Mouse (Mus musculus): ENCODE results near the gene Col4a2.
"Not testable (repeated sequence)": the region's sequence is repeated elsewhere in the genome, so short reads cannot be mapped to it uniquely, and the experiment has no call there.

The Col4a2 gene

DNA sequence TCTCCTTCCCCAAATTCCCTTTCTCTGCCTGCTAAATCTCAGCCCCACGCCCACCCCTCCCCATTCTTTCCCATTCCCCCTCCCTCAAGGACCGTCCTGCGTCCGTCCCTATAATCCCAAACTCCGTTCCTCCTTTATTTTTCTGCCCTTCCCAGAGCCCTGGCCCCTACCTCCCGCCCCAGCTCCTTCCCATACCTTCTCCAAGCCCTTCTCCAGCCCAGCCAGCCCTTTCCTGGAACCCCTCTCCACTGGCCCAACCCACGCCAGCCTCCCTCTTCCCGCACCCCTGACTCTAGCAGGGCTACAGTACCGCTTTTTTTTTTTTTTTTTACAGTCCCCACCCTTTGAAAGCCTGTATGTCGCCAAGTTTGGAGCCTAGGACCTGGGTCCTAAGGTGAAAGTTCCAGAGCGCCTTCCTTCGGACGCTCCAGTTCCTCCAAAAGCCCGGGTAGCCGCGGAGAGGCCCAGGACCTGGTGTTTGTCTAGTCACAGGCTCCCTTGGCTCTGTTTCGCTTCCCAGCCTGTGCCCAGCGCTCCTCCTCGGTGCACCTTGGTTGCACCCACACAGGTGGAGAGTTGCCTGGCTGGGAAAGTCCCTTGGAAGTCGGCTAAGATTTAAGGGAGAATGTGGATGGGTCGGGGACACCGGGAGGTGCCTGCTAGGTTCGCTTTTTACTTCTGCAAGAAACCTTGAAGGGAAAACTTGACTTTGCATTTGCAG lies 166.4 kb downstream of the Col4a2 start:
- no peak for DNase-seq (ENCODE audit: extremely low spot score, low read depth, low spot score)

GRCm38 (mm10) chr8:11479591-11479990 lies 167.0 kb downstream of the Col4a2 start:
- no peak for DNase-seq (ENCODE audit: extremely low spot score, low read depth, low spot score)

- no peak for DNase-seq (ENCODE audit: extremely low spot score, low read depth, low spot score)
Observed at GRCm38 (mm10) chr8:11481876-11482275, 169.3 kb downstream of the Col4a2 start.

- DNase-seq (ENCODE audit: extremely low spot score, low read depth, low spot score), result no peak
Observed at GRCm38 (mm10) chr8:11482537-11482936, 169.9 kb downstream of the Col4a2 start.

DNA sequence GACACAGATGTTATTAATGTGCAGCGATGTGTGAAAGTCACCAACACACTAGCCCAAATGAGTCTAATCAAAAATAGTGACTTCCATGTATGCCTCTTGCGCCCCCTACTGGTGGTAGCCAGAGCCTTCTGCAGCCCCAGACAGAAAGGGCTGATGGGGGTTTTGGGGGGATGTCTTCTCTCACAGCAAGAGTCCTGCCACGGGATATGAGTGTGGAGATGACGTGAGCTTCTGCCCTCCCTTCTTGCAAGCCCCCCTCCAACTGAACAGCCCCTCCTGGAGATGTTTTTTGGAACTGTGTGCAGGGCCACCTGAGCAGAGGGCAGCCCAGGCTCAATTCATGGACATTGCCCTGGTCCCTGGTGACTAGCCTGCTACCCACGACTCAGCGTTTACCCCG lies 173.5 kb downstream of the Col4a2 start:
- peak; percentile 47 for DNase-seq (ENCODE audit: extremely low spot score, low read depth, low spot score)

DNA sequence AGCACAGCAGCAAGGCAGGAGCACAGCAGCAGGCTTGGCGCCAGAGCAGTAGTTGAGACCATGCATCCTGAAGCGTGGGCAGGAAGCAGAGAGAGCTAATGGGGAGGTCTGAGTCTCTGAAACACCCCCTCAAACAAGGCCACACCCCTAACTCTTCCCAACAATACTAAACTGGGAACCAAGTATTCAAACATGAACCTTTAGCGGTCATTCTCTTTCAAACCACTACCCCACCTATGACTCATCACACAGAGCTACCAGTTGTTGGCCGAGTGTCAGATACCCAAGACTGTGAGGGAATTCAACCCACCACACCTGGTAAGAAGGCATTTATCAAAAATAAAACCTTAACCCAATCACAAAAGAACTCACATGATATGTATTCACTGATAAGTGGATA lies 174.6 kb downstream of the Col4a2 start:
- no peak for DNase-seq (ENCODE audit: extremely low spot score, low read depth, low spot score)

GRCm38 (mm10) chr8:11492340-11492739 lies 179.7 kb downstream of the Col4a2 start:
- not testable (repeated sequence) for DNase-seq (ENCODE audit: extremely low spot score, low read depth, low spot score)

GRCm38 (mm10) chr8:11497017-11497990 lies 184.7 kb downstream of the Col4a2 start, which contains the start of gene Naxd:
TSS of gene Naxd (plus strand) at chr8:11497506.
- peak; percentile 61 for DNase-seq (ENCODE audit: extremely low spot score, low read depth, low spot score)

DNA sequence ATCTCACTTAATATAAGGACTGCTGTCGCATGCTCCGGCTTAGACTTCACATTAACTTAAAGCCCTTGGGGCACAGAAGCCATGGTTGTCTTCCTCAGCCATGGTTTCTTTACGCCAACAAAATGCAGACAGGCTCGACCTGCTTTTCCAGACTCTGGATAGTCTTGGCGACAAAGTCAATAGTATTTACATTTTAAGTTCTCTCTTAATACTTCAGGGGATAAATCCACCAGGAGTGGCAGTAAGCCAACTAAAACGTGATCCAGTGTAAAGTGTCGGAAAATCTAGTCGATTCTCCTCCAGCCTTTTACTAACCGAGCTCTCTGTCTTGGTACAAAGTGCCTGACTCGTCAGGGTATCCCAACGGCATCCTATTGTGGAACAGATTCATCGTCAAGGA lies 185.7 kb downstream of the Col4a2 start:
- no peak for DNase-seq (ENCODE audit: extremely low spot score, low read depth, low spot score)

Measured in hindlimb bud, embryonic 11.5 days (tissue).